Mouse (Mus musculus): Measurements from ENCODE around the gene Pdzd4. TPM values are rescaled to one million over a fixed set of nuclear protein-coding genes. Genes with fewer than 3 reads are reported as not detected.

Gene Pdzd4
- total RNA-seq, 2 experiments from 2014 or later, result 1.7 to 1.8 TPM

- DNase-seq (ENCODE audit: low spot score), result no peak
- intact Hi-C loops (cut with DNase I), result loop anchor here (5.0 kb wide), 1 partner anchor 70 kb away; the partner anchor contains the start of genes Abcd1 and Bcap31
These were observed 37.6 kb downstream of the Pdzd4 start for GRCm38 (mm10) chrX:73787225-73787558.

DNA sequence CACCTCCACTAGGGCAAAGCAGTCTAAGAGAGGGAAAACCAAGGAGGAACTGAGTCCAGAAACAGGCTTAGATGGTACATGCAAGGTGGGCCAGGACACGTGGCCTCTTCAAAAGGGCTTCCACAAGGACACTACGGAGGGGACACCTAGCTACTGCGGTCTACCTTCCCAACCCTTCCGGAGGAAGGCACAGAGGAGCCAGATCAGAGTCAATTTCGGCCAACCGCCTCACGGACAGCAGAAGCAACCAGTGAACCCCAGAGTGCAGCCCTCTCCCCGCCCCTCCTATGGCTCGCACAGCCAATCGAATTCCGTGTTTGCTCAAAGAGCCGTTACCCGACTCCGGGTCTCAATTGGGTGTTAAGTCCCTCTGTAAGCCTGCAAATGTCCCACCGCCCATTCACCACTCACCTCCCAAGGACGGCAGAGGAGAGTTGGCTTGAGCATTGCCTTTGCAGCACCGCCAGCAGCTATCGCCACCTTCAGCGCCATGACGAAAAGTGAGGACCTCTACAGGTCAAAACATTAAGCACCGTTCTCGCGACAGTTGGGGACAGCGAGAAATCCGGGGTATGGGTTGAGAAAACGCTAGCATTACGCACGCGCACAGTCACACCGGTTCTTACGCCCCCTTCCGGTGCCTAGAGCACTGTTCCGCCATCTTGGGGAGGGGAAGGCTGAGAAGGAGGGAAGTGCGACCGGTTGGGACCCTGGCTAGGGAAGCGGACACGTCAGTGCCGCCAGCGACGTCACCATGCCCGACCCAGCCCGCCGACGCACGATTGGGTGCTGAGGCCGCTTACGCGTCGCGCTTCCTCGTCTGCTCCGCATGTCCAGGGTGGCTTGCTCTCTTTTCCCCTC lies 38.2 kb downstream of the Pdzd4 start, which contains the start of the genes Idh3g and Ssr4:
TSS of gene Idh3g (minus strand) at position 534 of the 861 bp plus-strand sequence.
TSS of gene Ssr4 (plus strand) at position 665 of the 861 bp plus-strand sequence.
- intact Hi-C loops (cut with DNase I), result loop anchor here (5.0 kb wide), 1 partner anchor 69 kb away; the partner anchor contains the start of genes Abcd1 and Bcap31
- peak; percentile 90 for DNase-seq (ENCODE audit: low spot score)

DNA sequence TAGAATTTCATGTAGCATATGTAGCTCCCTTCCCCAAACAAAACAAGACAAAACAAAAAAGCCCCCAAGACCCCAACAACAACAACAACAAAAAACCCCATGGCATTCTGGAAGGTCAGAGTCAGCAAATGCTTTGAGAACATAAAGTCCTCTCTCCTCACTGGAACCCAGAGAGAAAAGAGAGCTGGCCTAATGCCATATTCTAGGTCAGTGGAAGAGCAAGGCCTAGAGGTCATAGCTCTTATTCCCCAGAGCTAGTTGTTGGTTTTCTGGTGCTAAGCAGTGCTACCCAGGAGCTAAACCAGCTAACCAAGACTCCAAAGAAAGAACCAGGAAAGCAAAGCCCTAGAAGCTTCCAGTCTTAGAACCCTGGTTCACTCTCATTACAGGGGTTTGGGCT lies 39.1 kb downstream of the Pdzd4 start:
- no peak for DNase-seq (ENCODE audit: low spot score)
- intact Hi-C loops (cut with DNase I), result loop anchor here (5.0 kb wide), 1 partner anchor 68 kb away; the partner anchor contains the start of genes Abcd1 and Bcap31

- intact Hi-C loops (cut with DNase I), result no loop called here
- DNase-seq (ENCODE audit: low spot score), result no peak
These were observed 42.5 kb downstream of the Pdzd4 start for GRCm38 (mm10) chrX:73782227-73782626.

GRCm38 (mm10) chrX:73774802-73775483 lies 49.8 kb downstream of the Pdzd4 start:
- DNase-seq (ENCODE audit: low spot score), result no peak
- intact Hi-C loops (cut with DNase I), result no loop called here

DNA sequence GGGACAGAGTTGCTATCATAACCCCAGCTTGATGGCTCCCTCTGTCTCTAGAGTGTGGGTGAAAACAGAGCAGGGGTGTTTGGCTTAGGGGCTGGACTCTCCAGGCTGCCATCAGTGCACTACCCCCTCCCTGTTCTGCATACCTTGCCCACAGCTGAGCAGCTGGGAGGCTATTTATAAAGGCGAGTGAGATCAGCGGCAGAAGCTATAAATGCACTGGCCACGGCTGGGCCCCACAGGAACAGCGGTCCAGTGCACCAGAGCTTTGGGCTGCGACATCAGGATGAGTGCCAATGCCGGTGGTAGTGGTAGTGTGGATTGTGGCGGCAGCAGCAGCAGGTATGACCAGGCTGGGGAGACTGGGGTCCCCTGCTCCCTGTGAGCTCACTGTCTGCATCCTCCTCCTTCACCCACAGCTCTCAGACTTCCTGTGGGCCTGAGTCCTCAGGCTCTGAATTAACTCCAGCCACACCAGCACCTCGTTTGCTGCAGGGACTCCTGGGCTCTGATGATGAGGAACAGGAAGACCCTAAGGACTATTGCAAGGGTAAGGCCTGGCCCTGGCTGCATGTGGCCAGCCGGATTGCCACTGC lies 50.5 kb downstream of the Pdzd4 start, which contains the start of gene Srpk3:
TSS of gene Srpk3 (plus strand) at position 238 of the 593 bp plus-strand sequence.
- intact Hi-C loops (cut with DNase I), result no loop called here
- no peak for DNase-seq (ENCODE audit: low spot score)

DNA sequence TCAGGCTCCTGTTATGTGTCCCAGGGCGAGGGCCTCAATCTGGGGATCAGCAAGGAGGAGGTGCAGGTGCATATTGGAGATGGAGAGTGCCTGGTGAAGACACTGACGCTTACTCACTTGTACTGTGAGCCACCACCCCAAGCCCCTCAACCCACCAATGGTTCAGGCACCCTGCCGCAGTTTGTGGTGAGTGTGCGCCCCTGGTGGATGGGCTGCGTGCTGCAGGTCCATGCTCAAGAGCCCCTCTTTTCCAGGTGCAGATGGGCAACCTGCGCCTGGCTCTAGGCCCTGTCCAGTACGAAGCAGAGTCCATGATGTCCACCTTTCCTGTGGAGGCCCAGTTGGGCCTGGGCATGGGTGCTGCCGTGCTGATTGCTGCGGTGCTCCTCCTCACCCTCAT lies 57.5 kb downstream of the Pdzd4 start:
- DNase-seq (ENCODE audit: low spot score), result no peak
- intact Hi-C loops (cut with DNase I), result no loop called here

DNA sequence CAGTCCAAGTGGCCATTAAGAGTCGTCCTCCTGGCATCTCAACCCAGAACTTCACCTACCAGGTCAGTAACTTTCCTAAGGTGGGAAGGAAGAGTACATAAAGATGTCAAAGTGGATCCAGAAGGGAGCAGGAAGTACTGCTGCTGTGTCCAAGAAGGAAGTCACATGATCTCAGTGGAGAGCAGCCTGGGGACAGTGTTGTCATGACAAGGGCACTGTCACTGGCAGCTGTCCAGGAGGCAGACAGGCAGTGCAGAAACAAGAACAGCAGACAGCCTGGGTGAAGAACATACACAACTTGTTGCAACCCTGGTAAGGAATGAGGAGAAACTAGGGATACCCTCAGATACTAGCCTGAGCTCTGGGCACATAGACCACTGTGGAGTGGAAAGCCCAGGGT lies 59.5 kb downstream of the Pdzd4 start:
- DNase-seq (ENCODE audit: low spot score), result peak; percentile 26
- intact Hi-C loops (cut with DNase I), result no loop called here

GRCm38 (mm10) chrX:73758611-73759290 lies 66.0 kb downstream of the Pdzd4 start:
- DNase-seq (ENCODE audit: low spot score), result no peak
- intact Hi-C loops (cut with DNase I), result no loop called here

GRCm38 (mm10) chrX:73756334-73757140 lies 68.2 kb downstream of the Pdzd4 start, which contains the start of gene Plxnb3:
Gene Plxnb3, plus strand, starts transcription at chrX:73757090.
- intact Hi-C loops (cut with DNase I), result no loop called here

GRCm38 (mm10) chrX:73748977-73749376 lies 75.8 kb downstream of the Pdzd4 start:
- DNase-seq (ENCODE audit: low spot score), result no peak
- intact Hi-C loops (cut with DNase I), result no loop called here

More at GRCm38 (mm10) chrX:73756334-73757140, 68.2 kb downstream of the Pdzd4 start, which contains the start of gene Plxnb3:
- DNase-seq (ENCODE audit: low spot score), result no peak

DNA sequence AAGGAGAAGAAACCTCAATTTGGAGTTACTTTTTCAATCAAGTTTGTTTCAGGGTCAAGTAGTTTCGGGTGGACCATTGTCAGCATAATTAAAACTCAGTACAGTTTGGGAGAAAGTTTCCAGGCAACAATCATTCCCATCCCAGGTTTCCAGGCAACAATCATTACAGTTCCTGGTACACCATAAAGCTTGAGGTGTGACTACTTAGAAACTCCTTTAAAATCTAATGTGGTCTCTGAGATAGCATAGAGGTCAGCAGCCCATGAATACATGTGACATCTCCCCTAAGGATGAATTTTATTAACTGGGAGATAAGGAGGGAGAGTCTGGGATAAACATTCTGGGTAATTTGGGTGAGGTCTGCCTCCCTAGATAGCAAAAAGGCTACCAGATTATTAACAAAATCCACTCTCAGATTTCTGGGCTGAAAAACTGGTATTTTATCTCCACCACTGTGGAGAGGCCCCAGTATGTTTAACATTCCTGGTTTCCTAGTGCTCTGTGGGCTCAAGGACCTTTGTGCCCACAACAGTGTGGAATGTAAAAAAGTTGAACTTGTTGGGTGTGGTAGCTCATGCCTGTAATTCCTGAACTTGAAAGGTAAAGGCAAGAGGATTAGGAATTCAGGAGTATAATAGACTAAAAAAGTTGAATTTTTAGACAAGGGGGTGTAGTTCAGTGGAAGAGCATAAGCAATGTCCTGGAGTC lies 79.8 kb downstream of the Pdzd4 start:
- intact Hi-C loops (cut with DNase I), result no loop called here
- no peak for DNase-seq (ENCODE audit: low spot score)

Other genes starting within 250 kb of the Pdzd4 start
- not detected for gene Dusp9, start 185.6 kb downstream of the Pdzd4 start, total RNA-seq (2021)
- gene Pnck, start 164.9 kb downstream of the Pdzd4 start, total RNA-seq (2021), result 1 to 10 TPM; 5.0 to 7.6 TPM
- gene Slc6a8, start 151.8 kb downstream of the Pdzd4 start, total RNA-seq (2021), result 100 to 1,000 TPM; 123 to 125 TPM
- gene Bcap31, start 108.8 kb downstream of the Pdzd4 start, total RNA-seq (2021), result 10 to 100 TPM; 76.5 to 81.9 TPM
- gene Abcd1, start 108.4 kb downstream of the Pdzd4 start, total RNA-seq (2021), result 10 to 100 TPM; 29.1 to 30.6 TPM
- gene Plxnb3, start 67.9 kb downstream of the Pdzd4 start, total RNA-seq (2021), result 1 to 10 TPM; 1.6 to 1.7 TPM
- 10 to 100 TPM; 29.5 to 32.8 TPM for gene Srpk3, start 50.6 kb downstream of the Pdzd4 start, total RNA-seq (2021)
- gene Idh3g, start 38.1 kb downstream of the Pdzd4 start, total RNA-seq (2021), result 100 to 1,000 TPM; 607 to 615 TPM
- gene Ssr4, start 37.9 kb downstream of the Pdzd4 start, total RNA-seq (2021), result 10 to 100 TPM; 83.8 to 87.4 TPM
- gene Avpr2, start 67.1 kb upstream of the Pdzd4 start, total RNA-seq (2021), result not detected
- gene L1cam, start 71.1 kb upstream of the Pdzd4 start, total RNA-seq (2021), result 1 to 10 TPM; 2.2 to 2.3 TPM
- gene Arhgap4, start 96.9 kb upstream of the Pdzd4 start, total RNA-seq (2021), result 1 to 10 TPM; 1.5 to 1.8 TPM
- 10 to 100 TPM; 61.5 to 69.3 TPM for gene Naa10, start 97.0 kb upstream of the Pdzd4 start, total RNA-seq (2021)
- gene Renbp, start 105.9 kb upstream of the Pdzd4 start, total RNA-seq (2021), result 1 to 10 TPM; 5.8 to 6.2 TPM
- gene Hcfc1, start 141.4 kb upstream of the Pdzd4 start, total RNA-seq (2021), result 10 to 100 TPM; 39.3 to 41.8 TPM
- gene Irak1, start 198.9 kb upstream of the Pdzd4 start, total RNA-seq (2021), result 10 to 100 TPM; 58.1 to 60.1 TPM

All from heart, postnatal 25 days (tissue).